Mouse (Mus musculus): ENCODE results near the gene Vps29.

- TF ChIP-seq CTCF (IDR thresholded peaks at IDR 0.05; ENCODE audit: control insufficient read depth, insufficient read depth, insufficient replicate concordance, low read depth, low read length) (no peak), POLR2A (IDR thresholded peaks at IDR 0.05; ENCODE audit: control insufficient read depth, low read depth, low read length) (no peak)
Observed at GRCm38 (mm10) chr5:122412826-122413225, 58.7 kb downstream of the Vps29 start.

Measured in testis, adult 2 months (tissue).